Comparison of ENCODE assay signal across 11 mouse cellular contexts in the genomic region with DNA sequence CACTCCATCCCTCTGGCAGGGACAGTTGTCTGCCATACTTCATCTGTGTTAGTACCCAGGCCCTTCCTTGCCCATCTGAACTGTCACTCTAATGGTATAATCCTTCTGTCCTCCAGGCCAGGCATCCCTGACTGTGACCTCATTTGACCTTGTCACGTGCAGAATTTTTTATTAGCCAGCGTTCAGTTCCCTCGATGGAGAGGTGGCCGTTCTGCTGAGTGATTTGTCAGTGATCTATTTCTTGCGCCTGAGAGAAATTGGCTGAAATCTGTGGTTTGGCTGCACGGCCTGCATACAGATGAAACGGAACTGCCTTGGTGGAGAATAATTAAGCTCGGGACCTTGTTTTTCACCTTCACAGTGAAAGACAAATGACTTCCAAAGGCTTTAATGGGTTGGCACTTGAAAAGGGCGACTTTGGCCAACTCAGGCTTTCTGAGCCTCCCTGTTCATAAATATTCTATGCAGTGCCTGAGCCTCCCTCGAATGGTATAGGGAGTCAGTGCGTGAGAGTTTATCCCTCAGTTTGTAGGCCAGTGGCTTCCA. TPM values are rescaled to one million over a fixed set of nuclear protein-coding genes. Genes with fewer than 3 reads are reported as not detected.
A peak's percentile ranks its signal among the peaks of the same experiment; 100 is the strongest.
DNase-seq lines count a peak whose midpoint lies in the region; ATAC-seq lines count a peak whose summit lies in the region.
"Had no signal": no experiment of that assay in that cellular context is flagged by ENCODE, and none has a peak within 500 bp of the region (broad histone marks: within the 10 kb centered on the region; RNA-seq: fewer than 3 reads in every experiment).

No protein-coding gene starts in this region.

- intact Hi-C loops in heart, postnatal 10 days (cut with DNase I), result loop anchor here (1.0 kb wide), 1 partner anchor 18 kb away; no protein-coding TSS in a partner anchor

- no peak for ATAC-seq in megakaryocyte, adult 5-6 weeks (ENCODE audit: poor library complexity, severe bottlenecking)
- no peak for ATAC-seq in inflammation-experienced regulatory T-cells, adult 6 months
- ATAC-seq: intestine, postnatal 0 days had no signal

- DNase-seq in cerebellum, postnatal 10 days, result peak; percentile 62 to 66
- DNase-seq in cerebellum, adult 11-12 months, result no peak
- peak; percentile 54 to 67 for DNase-seq in right cerebral cortex, postnatal 10 days (ENCODE audit: low spot score in 2 of 2)
- DNase-seq in right cerebral cortex, postnatal 36 days (ENCODE audit: low spot score in 2 of 2), result no peak
- peak; percentile 63 to 71 for DNase-seq in kidney, postnatal 36 days
- DNase-seq in heart, postnatal 10 days, result no peak
- DNase-seq: heart, adult 18-20 months; lung, postnatal 10 days had no signal

RNA-seq across cellular contexts. Expression of a gene that starts 21.1 kb away (rescaled TPM):
- total RNA-seq in heart, postnatal 10 days (2021), result 10 to 100 TPM; 12.6 to 20.2 TPM
- total RNA-seq in megakaryocyte, adult 5-6 weeks (2015), result 15.6 and 18.1 TPM in 2 replicates
- 33.3 and 38.9 TPM in 2 replicates for total RNA-seq in megakaryocyte, adult 5-6 weeks (2017)
- polyA plus RNA-seq in inflammation-experienced regulatory T-cells, adult 6 months (2017; shearing (Covaris generic)), result under 1 TPM; 0.37 to 0.59 (median 0.58) TPM

Comparison
In these comparisons a context has a peak if more than half of its experiments do, and no peak if none do; other contexts are left out.
1. DNase-seq: peak in cerebellum, postnatal 10 days (2 of 2), right cerebral cortex, postnatal 10 days (2 of 2) and kidney, postnatal 36 days (2 of 2); none in cerebellum, adult 11-12 months (single experiment), right cerebral cortex, postnatal 36 days (0 of 2) and heart, postnatal 10 days (0 of 2).